Mouse (Mus musculus) liver, postnatal 0 days (tissue): ENCODE results near the gene Dda1. TPM values are rescaled to one million over a fixed set of nuclear protein-coding genes. Genes with fewer than 3 reads are reported as not detected.
A peak's percentile ranks its signal among the peaks of the same experiment; 100 is the strongest.

Experiments
- ATAC-seq: fragments of 200-750 bp; cut with Nextera tagmentation; 2 replicates; pipeline ENCODE4 v1.8.0; 2017; ENCODE audit warnings: mild to moderate bottlenecking, moderate library complexity
- DNase-seq: peaks from one replicate; pipeline ENCODE4 v3.0.0-alpha.2; 2016
- H3K27ac ChIP-seq: fragments of 300-500 bp; sonication (generic); 2 replicates; pipeline ENCODE4 v1.5.1; 2014; ENCODE audit warnings: antibody characterized with exemption, moderate library complexity, mild to moderate bottlenecking, low read depth
- H3K27me3 ChIP-seq: fragments of 300-500 bp; sonication (generic); 2 replicates; pipeline ENCODE4 v1.6.1; 2014; ENCODE audit warnings: low read length, control low read depth, mixed read lengths; ENCODE audit not compliant: insufficient read depth
- H3K36me3 ChIP-seq: fragments of 300-500 bp; sonication (generic); replicated peaks from 2 replicates; pipeline ENCODE4 v1.6.1; 2014; ENCODE audit warnings: mild to moderate bottlenecking, control low read depth, low read length, moderate library complexity, mixed read lengths; ENCODE audit not compliant: insufficient read depth
- H3K4me1 ChIP-seq: fragments of 300-500 bp; sonication (generic); 2 replicates; pipeline ENCODE4 v1.6.1; 2014; ENCODE audit warnings: antibody characterized with exemption, mild to moderate bottlenecking, control low read depth; ENCODE audit not compliant: insufficient read depth
- H3K4me2 ChIP-seq: fragments of 300-500 bp; sonication (generic); 2 replicates; pipeline ENCODE4 v1.6.1; 2014; ENCODE audit warnings: low read depth, mild to moderate bottlenecking, low read length, moderate library complexity, mixed read lengths
- H3K4me3 ChIP-seq: fragments of 300-500 bp; sonication (generic); 2 replicates; pipeline ENCODE4 v1.5.1; 2014; ENCODE audit warnings: low read depth, low read length
- H3K9ac ChIP-seq: fragments of 300-500 bp; sonication (generic); replicated peaks from 2 replicates; pipeline ENCODE4 v1.6.1; 2014; ENCODE audit warnings: mild to moderate bottlenecking, moderate library complexity
- H3K9me3 ChIP-seq: fragments of 300-500 bp; sonication (generic); 2 replicates; pipeline ENCODE4 v1.6.1; 2016; ENCODE audit warnings: mild to moderate bottlenecking, control low read depth, low read length, mixed read lengths
- CTCF ChIP-seq: sonication (generic); IDR thresholded peaks from 2 replicates; pipeline ENCODE4 v1.5.1; 2016; ENCODE audit warnings: antibody characterized with exemption, low read depth
- EP300 ChIP-seq: IDR thresholded peaks from 2 replicates; pipeline ENCODE4 v1.6.1; 2016; ENCODE audit warnings: antibody characterized with exemption, low read depth, mild to moderate bottlenecking
- WGBS: fragments of 180-500 bp; shearing (Covaris S2); extraction: QIAGEN DNeasy Blood & Tissue Kit; methylation state at CpG from one replicate; pipeline ENCODE4 v1.1.7; 2014; ENCODE audit not compliant: insufficient replicate concordance; 5-methylcytosine and 5-hydroxymethylcytosine counted together
- polyA plus RNA-seq: library from polyadenylated mRNA; unstranded; fragments of >200 nt; fragmentation: Nextera tagmentation; extraction: Ambion mirVana; gene quantifications from 2 replicates; pipeline ENCODE4 v1.2.1, GENCODE M21; 2015

Dda1 gene
- polyA plus RNA-seq, 1 experiment from 2014 or later = 31.0 TPM

DNA sequence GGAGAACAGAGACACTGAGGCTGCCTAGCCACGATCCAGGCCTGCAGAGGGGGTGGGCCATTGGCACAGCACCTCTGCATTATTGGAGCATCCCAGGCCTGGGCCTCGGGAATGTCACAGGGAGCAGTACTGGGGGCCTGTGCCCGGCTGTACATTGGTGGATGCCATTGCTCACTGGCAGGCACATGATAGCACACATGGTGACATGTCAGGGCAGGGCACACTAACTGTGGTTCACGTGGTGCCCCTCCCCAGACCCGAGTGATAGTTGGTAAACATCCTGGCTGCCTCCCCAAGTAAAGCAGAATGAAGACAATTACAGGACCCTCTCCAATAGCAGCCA lies 1.9 kb downstream of the Dda1 start:
- Histone ChIP-seq H3K4me3 (no peak overlapping the region), H3K36me3 (peaks cover 40% of the 10 kb centered on the region), H3K9me3 (no peaks in the 10 kb centered on the region), H3K4me1 (peaks cover 12% of the 10 kb centered on the region), H3K9ac (no peak overlapping the region), H3K27ac (no peak overlapping the region), H3K27me3 (no peaks in the 10 kb centered on the region), H3K4me2 (no peak overlapping the region)
- TF ChIP-seq EP300 (no peak), CTCF (no peak)
- 82% methylated on average over 5 of the region's 5 CpGs for WGBS
- ATAC-seq = no peak
- DNase-seq = no peak

GRCm38 (mm10) chr8:71471861-71472260 lies 2.9 kb downstream of the Dda1 start:
- Histone ChIP-seq H3K9me3 (no peaks in the 10 kb centered on the region), H3K4me2 (no peak overlapping the region), H3K27me3 (no peaks in the 10 kb centered on the region), H3K9ac (no peak overlapping the region), H3K4me3 (no peak overlapping the region), H3K27ac (no peak overlapping the region), H3K4me1 (peaks cover 12% of the 10 kb centered on the region; the same call in 1 of the 2 replicates), H3K36me3 (peaks cover 40% of the 10 kb centered on the region)
- TF ChIP-seq EP300 (no peak), CTCF (no peak)
- no peak for DNase-seq
- 95% methylated on average over 17 of the region's 17 CpGs for WGBS
- ATAC-seq = no peak

DNA sequence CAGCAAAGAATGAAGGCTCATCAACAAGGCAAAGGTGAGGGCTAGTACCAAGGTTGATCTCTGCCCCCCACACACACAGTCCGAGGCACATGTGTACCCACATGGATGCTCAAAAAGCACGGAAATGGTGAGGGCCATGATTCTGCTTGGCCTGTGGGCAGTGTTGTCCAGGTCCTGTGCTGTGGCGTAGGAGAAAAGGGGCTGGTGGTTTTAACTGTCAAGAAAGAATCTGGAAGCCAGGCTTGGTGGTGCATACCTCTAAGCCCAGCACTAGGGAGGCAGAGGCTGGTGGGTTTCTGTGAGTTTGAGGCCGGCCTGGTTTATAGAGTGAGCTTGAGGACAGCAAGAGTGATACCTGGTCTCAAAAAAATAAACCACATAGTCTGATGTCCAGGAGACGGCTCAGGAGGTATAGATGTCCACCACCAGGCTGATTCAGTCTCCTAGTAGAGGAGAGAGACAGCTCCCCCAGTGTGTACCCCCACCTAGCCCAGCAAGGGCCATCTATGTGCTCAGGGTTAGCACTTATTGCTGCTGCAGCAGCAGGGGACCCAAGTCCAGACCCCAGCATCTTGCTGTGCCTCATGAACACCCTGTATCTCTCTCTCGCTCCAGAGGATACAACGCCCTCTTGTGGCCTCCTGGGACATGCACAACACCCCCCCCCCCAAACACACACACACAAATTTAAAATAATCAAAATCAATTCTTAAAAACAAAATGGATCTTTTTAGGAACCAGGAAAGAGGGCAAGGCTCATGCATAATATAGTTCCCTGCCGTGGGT lies 3.8 kb downstream of the Dda1 start:
- ATAC-seq = no peak
- Histone ChIP-seq H3K4me3 (no peak overlapping the region), H3K4me2 (no peak overlapping the region), H3K36me3 (peaks cover 40% of the 10 kb centered on the region), H3K4me1 (peaks cover 12% of the 10 kb centered on the region; the same call in 1 of the 2 replicates), H3K27ac (no peak overlapping the region), H3K9ac (no peak overlapping the region), H3K27me3 (no peaks in the 10 kb centered on the region), H3K9me3 (no peaks in the 10 kb centered on the region)
- no peak for TF ChIP-seq EP300
- TF ChIP-seq CTCF = peak; percentile 39
- DNase-seq = no peak
- WGBS = 85% methylated on average over 8 of the region's 8 CpGs

GRCm38 (mm10) chr8:71474344-71474743 lies 5.3 kb downstream of the Dda1 start:
- no peak overlapping the region for H3K4me3 ChIP-seq
- H3K4me2 ChIP-seq = no peak overlapping the region
- peaks cover 9% of the 10 kb centered on the region; the same call in 1 of the 2 replicates for H3K4me1 ChIP-seq
- no peak for TF ChIP-seq CTCF
- no peak for TF ChIP-seq EP300
- 95% methylated on average over 18 of the region's 18 CpGs for WGBS
- no peak for DNase-seq
- peaks cover 40% of the 10 kb centered on the region for H3K36me3 ChIP-seq
- H3K9ac ChIP-seq = no peak overlapping the region
- H3K27me3 ChIP-seq = no peaks in the 10 kb centered on the region
- H3K9me3 ChIP-seq = no peaks in the 10 kb centered on the region
- no peak for ATAC-seq
- no peak overlapping the region for H3K27ac ChIP-seq

DNA sequence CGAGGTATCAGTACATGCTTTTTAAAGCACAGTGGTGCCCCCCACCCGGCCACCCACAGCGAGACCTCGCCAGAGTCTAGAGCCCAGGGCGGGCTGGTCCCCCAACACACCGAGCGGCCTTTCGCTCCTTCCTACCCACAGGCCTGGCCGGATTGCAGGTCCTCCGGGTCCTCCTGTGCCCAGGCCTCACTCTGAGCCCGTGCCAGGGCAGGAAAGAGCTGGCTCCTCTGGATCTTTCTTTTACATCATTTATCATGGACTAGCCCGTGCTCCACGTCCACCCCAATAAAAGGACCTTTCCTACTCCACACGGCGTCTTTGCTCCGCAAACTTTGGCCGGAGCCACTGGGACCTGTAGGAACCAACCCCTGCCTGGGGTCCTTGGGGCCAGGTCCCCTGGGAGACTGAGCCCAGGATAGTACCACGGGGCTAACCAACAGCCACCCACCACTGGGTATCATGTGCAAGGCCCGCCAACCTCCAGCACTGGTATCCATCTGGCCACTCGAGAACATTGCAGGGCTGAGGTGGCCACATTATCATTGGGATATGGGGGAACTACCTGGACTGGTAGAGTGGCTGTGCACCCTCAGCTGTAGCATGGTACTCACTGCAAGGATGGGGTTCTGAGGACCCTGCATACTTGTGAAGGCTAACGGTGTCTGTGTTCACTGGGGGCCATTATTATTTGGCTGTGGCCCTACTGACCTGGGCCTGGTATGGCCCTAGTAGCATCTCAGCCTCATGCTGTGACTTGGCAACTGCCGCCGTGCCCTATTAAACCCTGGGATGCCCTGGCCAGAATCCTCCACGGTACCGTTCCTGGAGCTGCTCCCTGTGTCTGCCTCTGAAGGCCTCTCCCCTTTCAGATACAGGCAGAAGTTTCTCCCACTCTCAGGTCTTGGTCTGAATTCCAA lies 6.0 kb downstream of the Dda1 start:
- H3K4me3 ChIP-seq = no peak overlapping the region
- WGBS = 88% methylated on average over 25 of the region's 25 CpGs
- no peak overlapping the region for H3K9ac ChIP-seq
- H3K4me1 ChIP-seq = peaks cover 5% of the 10 kb centered on the region; the same call in 1 of the 2 replicates
- no peak for DNase-seq
- no peak overlapping the region for H3K4me2 ChIP-seq
- ATAC-seq = no peak
- no peaks in the 10 kb centered on the region for H3K9me3 ChIP-seq
- H3K36me3 ChIP-seq = peaks cover 40% of the 10 kb centered on the region
- TF ChIP-seq EP300 = no peak
- TF ChIP-seq CTCF = no peak
- H3K27me3 ChIP-seq = no peaks in the 10 kb centered on the region
- H3K27ac ChIP-seq = no peak overlapping the region

DNA sequence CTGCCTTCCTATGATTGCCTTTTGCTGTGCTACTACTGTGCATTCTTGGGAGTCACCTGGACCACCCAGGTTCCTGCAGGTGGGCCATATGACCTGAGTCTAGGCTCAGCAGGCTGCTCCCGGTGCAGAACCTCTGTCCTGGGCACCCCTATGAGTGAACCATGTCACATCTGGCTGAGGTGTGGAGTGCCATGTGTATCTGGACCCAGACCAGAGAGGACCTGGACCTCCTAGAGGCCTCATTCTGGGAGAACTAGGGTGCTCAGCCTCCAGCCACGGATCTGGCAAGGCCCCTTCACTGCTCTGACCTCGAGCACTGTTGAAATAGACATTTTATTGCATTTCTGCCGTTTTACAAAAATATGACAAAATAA lies 6.7 kb downstream of the Dda1 start:
- no peak overlapping the region for H3K27ac ChIP-seq

More for the DNA sequence above, 6.7 kb downstream of the Dda1 start:
- H3K9ac ChIP-seq = peak overlapping the region; percentile 67; the same call in 1 of the 2 replicates
- peak overlapping the region; percentile 55 for H3K4me3 ChIP-seq
- no peaks in the 10 kb centered on the region for H3K9me3 ChIP-seq
- WGBS = 33% methylated on average over 4 of the region's 4 CpGs
- H3K27me3 ChIP-seq = no peaks in the 10 kb centered on the region; the same call in 1 of the 2 replicates
- H3K4me1 ChIP-seq = no peaks in the 10 kb centered on the region; the same call in 1 of the 2 replicates
- H3K36me3 ChIP-seq = peaks cover 40% of the 10 kb centered on the region
- peak overlapping the region; percentile 90 for H3K4me2 ChIP-seq
- no peak for ATAC-seq
- no peak for TF ChIP-seq CTCF
- no peak for TF ChIP-seq EP300
- DNase-seq = no peak
